Mouse (Mus musculus) embryonic fibroblast, embryonic 13.5 days (primary cell): ENCODE measurements around the gene Thy1.

Source experiments
- CTCF ChIP-seq: IDR thresholded peaks from 2 replicates; pipeline ENCODE4 v1.5.1; 2011; ENCODE audit warnings: mild to moderate bottlenecking, control low read depth, low read length, moderate library complexity, borderline replicate concordance; ENCODE audit not compliant: insufficient read depth
- POLR2A ChIP-seq: IDR thresholded peaks from 2 replicates; pipeline ENCODE4 v1.6.1; 2011; ENCODE audit warnings: low read depth, mild to moderate bottlenecking, control low read depth, low read length, moderate library complexity

DNA sequence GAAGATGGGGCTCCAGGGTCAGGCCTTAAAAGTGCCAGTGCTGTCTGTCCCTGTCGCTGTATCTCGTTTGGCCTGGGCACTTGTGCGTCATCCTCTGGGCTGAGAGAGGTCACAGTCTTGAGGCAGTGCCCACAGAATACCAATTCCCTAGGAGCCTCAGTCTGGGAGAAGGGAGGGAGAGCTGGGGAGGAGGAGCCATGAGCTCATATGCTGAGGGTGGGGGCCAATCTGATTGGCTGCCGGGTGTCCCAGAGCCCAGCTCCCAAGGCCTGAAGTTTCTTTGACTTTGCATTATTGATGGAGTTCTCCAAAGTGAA is 29.4 kb downstream of the Thy1 start:
- TF ChIP-seq POLR2A (no peak), CTCF (no peak)
